Mouse (Mus musculus) midbrain, postnatal 0 days (tissue): ENCODE results near the gene Flywch2. TPM values are rescaled to one million over a fixed set of nuclear protein-coding genes. Genes with fewer than 3 reads are reported as not detected.

Experiments used
- ATAC-seq: fragments of 200-750 bp; cut with Nextera tagmentation; 2 replicates; pipeline ENCODE4 v1.8.0; 2017; ENCODE audit warnings: moderate number of reproducible peaks, mild to moderate bottlenecking, moderate TSS enrichment, moderate library complexity; ENCODE audit not compliant: low FRiP score
- DNase-seq: peaks from one replicate; pipeline ENCODE4 v3.0.0-alpha.2; 2015; ENCODE audit warnings: low spot score
- H3K27ac ChIP-seq: fragments of 300-500 bp; sonication (generic); 2 replicates; pipeline ENCODE4 v1.5.1; 2014; ENCODE audit warnings: low read depth, mild to moderate bottlenecking, low read length, mixed read lengths
- H3K27me3 ChIP-seq: fragments of 300-500 bp; sonication (generic); 2 replicates; pipeline ENCODE4 v1.6.1; 2014; ENCODE audit warnings: low read length, control low read depth, mixed read lengths; ENCODE audit not compliant: insufficient read depth
- H3K36me3 ChIP-seq: fragments of 300-500 bp; sonication (generic); 2 replicates; pipeline ENCODE4 v1.6.1; 2014; ENCODE audit warnings: low read length, control low read depth, mixed read lengths; ENCODE audit not compliant: insufficient read depth
- H3K4me1 ChIP-seq: fragments of 300-500 bp; sonication (generic); 2 replicates; pipeline ENCODE4 v1.6.1; 2014; ENCODE audit warnings: mild to moderate bottlenecking, control low read depth, antibody characterized with exemption, low read length, mixed read lengths; ENCODE audit not compliant: insufficient read depth
- H3K4me2 ChIP-seq: fragments of 300-500 bp; sonication (generic); 2 replicates; pipeline ENCODE4 v1.6.1; 2014; ENCODE audit warnings: low read depth, mild to moderate bottlenecking, low read length, mixed read lengths; ENCODE audit not compliant: poor library complexity, severe bottlenecking
- H3K4me3 ChIP-seq: fragments of 300-500 bp; sonication (generic); 2 replicates; pipeline ENCODE4 v1.5.1; 2014; ENCODE audit warnings: low read depth, mild to moderate bottlenecking, low read length, moderate library complexity
- H3K9ac ChIP-seq: fragments of 300-500 bp; sonication (generic); replicated peaks from 2 replicates; pipeline ENCODE4 v1.6.1; 2014; ENCODE audit warnings: mild to moderate bottlenecking, low read length, moderate library complexity, mixed read lengths; ENCODE audit not compliant: poor library complexity, severe bottlenecking
- H3K9me3 ChIP-seq: fragments of 300-500 bp; sonication (generic); 2 replicates; pipeline ENCODE4 v1.6.1; 2016; ENCODE audit warnings: low read length, control low read depth
- CTCF ChIP-seq: IDR thresholded peaks from 2 replicates; pipeline ENCODE4 v1.5.1; 2016; ENCODE audit warnings: antibody characterized with exemption, mild to moderate bottlenecking
- WGBS: fragments of 180-500 bp; shearing (Covaris S2); extraction: QIAGEN DNeasy Blood & Tissue Kit; methylation state at CpG from one replicate; pipeline ENCODE4 v1.1.7; 2014; 5-methylcytosine and 5-hydroxymethylcytosine counted together
- polyA plus RNA-seq: library from polyadenylated mRNA; unstranded; fragments of >200 nt; fragmentation: Nextera tagmentation; extraction: Ambion mirVana; gene quantifications from 2 replicates; pipeline ENCODE4 v1.2.1, GENCODE M21; 2015
- total RNA-seq: library from RNA; depleted of rRNA; stranded (reverse); fragments of >200 nt; gene quantifications from 2 replicates; pipeline ENCODE4 v1.2.3, GENCODE M21; 2014

Gene Flywch2
- total and polyA plus RNA-seq, 2 experiments from 2014 or later = 96.5 to 133 TPM

GRCm38 (mm10) chr17:23755689-23756088 is 30.2 kb downstream of the Flywch2 start:
- ATAC-seq (no peak), DNase-seq (no peak)
- Histone ChIP-seq H3K27me3 (no peaks in the 10 kb centered on the region), H3K4me3 (no peak overlapping the region), H3K4me2 (no peak overlapping the region), H3K27ac (no peak overlapping the region), H3K9me3 (no peaks in the 10 kb centered on the region), H3K4me1 (no peaks in the 10 kb centered on the region), H3K9ac (no peak overlapping the region), H3K36me3 (peaks cover 79% of the 10 kb centered on the region)
- TF ChIP-seq CTCF = no peak
- 90% methylated on average over 13 of the region's 13 CpGs for WGBS

GRCm38 (mm10) chr17:23749400-23750191 is 36.3 kb downstream of the Flywch2 start:
- no peak for ATAC-seq
- no peak for TF ChIP-seq CTCF
- Histone ChIP-seq H3K9me3 (no peaks in the 10 kb centered on the region), H3K9ac (no peak overlapping the region), H3K4me2 (no peak overlapping the region), H3K36me3 (peaks cover 39% of the 10 kb centered on the region), H3K4me1 (peaks cover 5% of the 10 kb centered on the region), H3K27ac (no peak overlapping the region), H3K27me3 (peaks cover 10% of the 10 kb centered on the region; the same call in 1 of the 2 replicates), H3K4me3 (no peak overlapping the region)
- WGBS = 86% methylated on average over 11 of the region's 11 CpGs
- DNase-seq = no peak

- no peak overlapping the region for H3K27ac ChIP-seq
- ATAC-seq = no peak
- H3K4me2 ChIP-seq = 0 out of 2 replicates have a peak overlapping the region, but pooled peaks have one; percentile 12
- DNase-seq = peak; percentile 71
- no peak overlapping the region for H3K9ac ChIP-seq
- no peak overlapping the region for H3K4me3 ChIP-seq
- H3K4me1 ChIP-seq = peaks cover 5% of the 10 kb centered on the region
- peaks cover 17% of the 10 kb centered on the region; the same call in 1 of the 2 replicates for H3K27me3 ChIP-seq
- H3K9me3 ChIP-seq = no peaks in the 10 kb centered on the region
- H3K36me3 ChIP-seq = peaks cover 31% of the 10 kb centered on the region
- TF ChIP-seq CTCF = peak; percentile 75
- 37% methylated on average over 10 of the region's 10 CpGs for WGBS
These were observed 37.1 kb downstream of the Flywch2 start for GRCm38 (mm10) chr17:23748631-23749391.

DNA sequence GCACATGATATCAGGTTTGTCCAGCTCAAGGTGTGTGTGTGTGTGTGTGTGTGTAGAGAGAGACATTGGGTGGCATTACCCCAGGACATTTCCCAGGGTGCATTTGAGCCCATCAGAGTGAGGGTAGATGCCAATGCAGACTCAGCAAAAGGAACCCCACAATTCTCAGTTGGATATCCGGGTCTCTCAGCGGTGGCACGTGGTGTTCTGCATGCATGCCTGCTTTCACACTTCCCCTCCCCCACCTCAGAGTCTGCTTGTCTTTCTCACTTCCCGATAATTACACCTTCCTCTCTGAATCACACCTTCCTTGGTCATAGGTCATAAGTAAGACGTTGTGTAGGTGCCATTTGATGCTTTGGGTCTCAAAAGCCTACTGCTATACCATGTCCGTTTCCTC is 37.9 kb downstream of the Flywch2 start:
- no peak overlapping the region for H3K27ac ChIP-seq
- DNase-seq = no peak
- TF ChIP-seq CTCF = no peak
- 43% methylated on average over 6 of the region's 6 CpGs for WGBS
- peaks cover 24% of the 10 kb centered on the region for H3K27me3 ChIP-seq
- H3K4me3 ChIP-seq = no peak overlapping the region
- no peak for ATAC-seq
- H3K36me3 ChIP-seq = peaks cover 23% of the 10 kb centered on the region
- no peak overlapping the region for H3K4me2 ChIP-seq
- H3K4me1 ChIP-seq = peaks cover 5% of the 10 kb centered on the region
- no peak overlapping the region for H3K9ac ChIP-seq
- H3K9me3 ChIP-seq = no peaks in the 10 kb centered on the region

GRCm38 (mm10) chr17:23747471-23747870 is 38.4 kb downstream of the Flywch2 start:
- H3K4me3 ChIP-seq = no peak overlapping the region
- no peak for TF ChIP-seq CTCF
- H3K36me3 ChIP-seq = peaks cover 18% of the 10 kb centered on the region
- H3K4me2 ChIP-seq = no peak overlapping the region
- H3K27ac ChIP-seq = no peak overlapping the region
- no peaks in the 10 kb centered on the region for H3K9me3 ChIP-seq
- no peak overlapping the region for H3K9ac ChIP-seq
- WGBS = 87% methylated on average over 3 of the region's 3 CpGs
- H3K27me3 ChIP-seq = peaks cover 30% of the 10 kb centered on the region
- DNase-seq (no peak), ATAC-seq (no peak)
- H3K4me1 ChIP-seq = peaks cover 5% of the 10 kb centered on the region

- Histone ChIP-seq H3K4me1 (peaks cover 5% of the 10 kb centered on the region), H3K9me3 (no peaks in the 10 kb centered on the region), H3K4me2 (no peak overlapping the region), H3K27me3 (peaks cover 37% of the 10 kb centered on the region), H3K27ac (no peak overlapping the region), H3K9ac (no peak overlapping the region), H3K4me3 (no peak overlapping the region), H3K36me3 (peaks cover 10% of the 10 kb centered on the region)
- DNase-seq (no peak), ATAC-seq (no peak)
- WGBS = 87% methylated on average over 3 of the region's 3 CpGs
- no peak for TF ChIP-seq CTCF
These were observed 39.1 kb downstream of the Flywch2 start for GRCm38 (mm10) chr17:23746767-23747166.
